Mouse (Mus musculus) small intestine, adult 2 months (tissue): ENCODE measurements around the gene Dnase1l1. TPM values are rescaled to one million over a fixed set of nuclear protein-coding genes. Genes with fewer than 3 reads are reported as not detected.

Experiments used
- H3K27ac ChIP-seq: fragments of 200-500 bp; 2 replicates; pipeline ENCODE4 v1.5.1; 2012; ENCODE audit warnings: low read depth, low read length, control low read depth, inconsistent platforms; ENCODE audit not compliant: insufficient read depth
- H3K27me3 ChIP-seq: fragments of 200-500 bp; 2 replicates; pipeline ENCODE4 v1.6.1; 2012; ENCODE audit warnings: mild to moderate bottlenecking, moderate library complexity, low read length, inconsistent platforms; ENCODE audit not compliant: control insufficient read depth, insufficient read depth
- H3K36me3 ChIP-seq: fragments of 200-500 bp; 2 replicates; pipeline ENCODE4 v1.6.1; 2012; ENCODE audit warnings: mild to moderate bottlenecking, low read length, control low read depth, inconsistent platforms; ENCODE audit not compliant: control insufficient read depth, insufficient read depth
- H3K4me1 ChIP-seq: fragments of 200-500 bp; 2 replicates; pipeline ENCODE4 v1.6.1; 2012; ENCODE audit warnings: low read length, inconsistent platforms, mixed read lengths; ENCODE audit not compliant: control insufficient read depth, insufficient read depth, insufficient read length
- H3K4me3 ChIP-seq: fragments of 200-500 bp; 2 replicates; pipeline ENCODE4 v1.5.1; 2012; ENCODE audit warnings: low read depth, mild to moderate bottlenecking, control low read depth, inconsistent platforms, low read length, moderate library complexity
- CTCF ChIP-seq: fragments of 200-500 bp; IDR thresholded peaks from 2 replicates; pipeline ENCODE4 v1.5.1; 2012; ENCODE audit warnings: low read depth, mild to moderate bottlenecking, control low read depth, inconsistent platforms, low read length, moderate library complexity, mixed read lengths; ENCODE audit not compliant: insufficient replicate concordance, insufficient read length; ENCODE audit errors: extremely low read depth
- POLR2A ChIP-seq: fragments of 200-500 bp; IDR thresholded peaks from 2 replicates; pipeline ENCODE4 v1.6.1; 2012; ENCODE audit warnings: low read depth, mild to moderate bottlenecking, control low read depth, inconsistent platforms, low read length, moderate library complexity
- WGBS: fragments of 180-500 bp; shearing (Covaris S2); methylation state at CpG from one replicate; pipeline ENCODE4 v1.1.7; 2018; 5-methylcytosine and 5-hydroxymethylcytosine counted together
- polyA plus RNA-seq: library from polyadenylated mRNA; depleted of rRNA; stranded (reverse); fragments of >200 nt; gene quantifications from 2 replicates; pipeline ENCODE4 v1.2.3, GENCODE M21; 2012

The Dnase1l1 gene
- polyA plus RNA-seq, 1 experiment = 13.9 TPM

- Histone ChIP-seq H3K27me3 (no peaks in the 10 kb centered on the region), H3K36me3 (peaks cover 9% of the 10 kb centered on the region; the same call in 1 of the 2 replicates), H3K4me3 (no peak overlapping the region), H3K4me1 (0 out of 2 replicates have a peak, but pooled peaks cover 3% of the 10 kb centered on the region), H3K27ac (no peak overlapping the region)
- TF ChIP-seq CTCF (no peak), POLR2A (no peak)
- 81% methylated on average over 3 of the region's 3 CpGs for WGBS
Measured at GRCm38 (mm10) chrX:74257746-74258145, 24.4 kb downstream of the Dnase1l1 start.

GRCm38 (mm10) chrX:74254888-74255565 lies 27.1 kb downstream of the Dnase1l1 start:
- Histone ChIP-seq H3K27me3 (no peaks in the 10 kb centered on the region), H3K36me3 (peaks cover 9% of the 10 kb centered on the region; the same call in 1 of the 2 replicates), H3K27ac (peak overlapping the region; percentile 92), H3K4me1 (0 out of 2 replicates have a peak, but pooled peaks cover 3% of the 10 kb centered on the region), H3K4me3 (peak overlapping the region; percentile 96)
- no peak for TF ChIP-seq POLR2A
- WGBS = 9% methylated on average over 30 of the region's 31 CpGs

GRCm38 (mm10) chrX:74254153-74254887 lies 27.8 kb downstream of the Dnase1l1 start, which contains the start of gene Emd:
TSS of gene Emd (plus strand) at chrX:74254687.
- no peaks in the 10 kb centered on the region for H3K27me3 ChIP-seq
- 28% methylated on average over 39 of the region's 39 CpGs for WGBS
- peak; percentile 38; the same call in 1 of the 2 replicates for TF ChIP-seq POLR2A
- TF ChIP-seq CTCF = no peak
- peaks cover 9% of the 10 kb centered on the region; the same call in 1 of the 2 replicates for H3K36me3 ChIP-seq
- peak within 1 kb of the TSS; percentile 92 for H3K27ac ChIP-seq
- H3K4me3 ChIP-seq = peak within 1 kb of the TSS; percentile 96
- H3K4me1 ChIP-seq = 0 out of 2 replicates have a peak, but pooled peaks cover 3% of the 10 kb centered on the region

- 0 out of 2 replicates have a peak, but pooled peaks have one; percentile 41 for TF ChIP-seq POLR2A
- TF ChIP-seq CTCF = no peak
- H3K27me3 ChIP-seq = no peaks in the 10 kb centered on the region
- peak within 1 kb of the TSS; percentile 68 for H3K4me3 ChIP-seq
- H3K36me3 ChIP-seq = no peaks in the 10 kb centered on the region
- peak within 1 kb of the TSS; percentile 77 for H3K27ac ChIP-seq
- WGBS = 12% methylated on average over 37 of the region's 38 CpGs
- no peaks in the 10 kb centered on the region for H3K4me1 ChIP-seq
Measured at GRCm38 (mm10) chrX:74249615-74250014, 32.5 kb downstream of the Dnase1l1 start, which contains the start of gene Flna. TSS of gene Flna (minus strand) at chrX:74249820.

- TF ChIP-seq CTCF (peak; percentile 70; the same call in 1 of the 2 replicates), POLR2A (no peak)
- 7% methylated on average over 3 of the region's 3 CpGs for WGBS
- Histone ChIP-seq H3K36me3 (no peaks in the 10 kb centered on the region), H3K4me3 (peak overlapping the region; percentile 48), H3K27me3 (no peaks in the 10 kb centered on the region), H3K4me1 (no peaks in the 10 kb centered on the region), H3K27ac (peak overlapping the region; percentile 68)
Measured at GRCm38 (mm10) chrX:74248651-74249050, 33.5 kb downstream of the Dnase1l1 start.

- Histone ChIP-seq H3K4me1 (no peaks in the 10 kb centered on the region), H3K27ac (peak overlapping the region; percentile 65), H3K27me3 (no peaks in the 10 kb centered on the region), H3K4me3 (peak overlapping the region; percentile 70), H3K36me3 (peaks cover 3% of the 10 kb centered on the region; the same call in 1 of the 2 replicates)
- WGBS = 17% methylated on average over 15 of the region's 15 CpGs
- TF ChIP-seq POLR2A (no peak), CTCF (no peak)
Measured at GRCm38 (mm10) chrX:74246693-74247092, 35.4 kb downstream of the Dnase1l1 start.

GRCm38 (mm10) chrX:74246213-74246681 lies 35.9 kb downstream of the Dnase1l1 start:
- 17% methylated on average over 38 of the region's 38 CpGs for WGBS
- no peak for TF ChIP-seq CTCF
- TF ChIP-seq POLR2A = peak; percentile 90

More at GRCm38 (mm10) chrX:74246213-74246681, 35.9 kb downstream of the Dnase1l1 start:
- peaks cover 3% of the 10 kb centered on the region; the same call in 1 of the 2 replicates for H3K36me3 ChIP-seq
- no peaks in the 10 kb centered on the region for H3K27me3 ChIP-seq
- H3K4me1 ChIP-seq = no peaks in the 10 kb centered on the region
- peak overlapping the region; percentile 85 for H3K4me3 ChIP-seq
- peak overlapping the region; percentile 69 for H3K27ac ChIP-seq
